Mouse (Mus musculus) hindbrain, embryonic 14.5 days (tissue): ENCODE data around the gene Mxra8. TPM values are rescaled to one million over a fixed set of nuclear protein-coding genes. Genes with fewer than 3 reads are reported as not detected.

ENCODE experiments used
- ATAC-seq: fragments of 200-750 bp; cut with Nextera tagmentation; 2 replicates; pipeline ENCODE4 v1.8.0; 2017; ENCODE audit warnings: moderate number of reproducible peaks, mild to moderate bottlenecking, moderate TSS enrichment, moderate library complexity; ENCODE audit not compliant: low FRiP score
- DNase-seq: peaks from one replicate; pipeline ENCODE4 v3.0.0-alpha.2; 2015; ENCODE audit warnings: low spot score
- H3K27ac ChIP-seq: fragments of 300-500 bp; sonication (generic); 2 replicates; pipeline ENCODE4 v1.5.1; 2014; ENCODE audit warnings: mild to moderate bottlenecking, moderate library complexity
- H3K27me3 ChIP-seq: fragments of 300-500 bp; sonication (generic); 2 replicates; pipeline ENCODE4 v1.6.1; 2014; ENCODE audit warnings: mild to moderate bottlenecking, low read length, mixed read lengths; ENCODE audit not compliant: control insufficient read depth, insufficient read depth
- H3K36me3 ChIP-seq: fragments of 300-500 bp; sonication (generic); replicated peaks from 2 replicates; pipeline ENCODE4 v1.6.1; 2014; ENCODE audit not compliant: control insufficient read depth, insufficient read depth
- H3K4me1 ChIP-seq: fragments of 300-500 bp; sonication (generic); replicated peaks from 2 replicates; pipeline ENCODE4 v1.6.1; 2014; ENCODE audit warnings: antibody characterized with exemption, low read length, mixed read lengths; ENCODE audit not compliant: control insufficient read depth, insufficient read depth
- H3K4me2 ChIP-seq: fragments of 300-500 bp; sonication (generic); replicated peaks from 2 replicates; pipeline ENCODE4 v1.6.1; 2014; ENCODE audit warnings: mild to moderate bottlenecking, moderate library complexity
- H3K4me3 ChIP-seq: fragments of 300-500 bp; sonication (generic); replicated peaks from 2 replicates; pipeline ENCODE4 v1.5.1; 2014; ENCODE audit warnings: mild to moderate bottlenecking, low read length
- H3K9ac ChIP-seq: fragments of 300-500 bp; sonication (generic); 2 replicates; pipeline ENCODE4 v1.6.1; 2014
- H3K9me3 ChIP-seq: fragments of 300-500 bp; sonication (generic); 2 replicates; pipeline ENCODE4 v1.6.1; 2016; ENCODE audit warnings: low read length; ENCODE audit not compliant: control insufficient read depth
- WGBS: fragments of 180-500 bp; shearing (Covaris S2); extraction: QIAGEN DNeasy Blood & Tissue Kit; methylation state at CpG from one replicate; pipeline ENCODE4 v1.1.7; 2014; 5-methylcytosine and 5-hydroxymethylcytosine counted together
- polyA plus RNA-seq: library from polyadenylated mRNA; unstranded; fragments of >200 nt; fragmentation: Nextera tagmentation; extraction: Ambion mirVana; gene quantifications from 2 replicates; pipeline ENCODE4 v1.2.1, GENCODE M21; 2014

Mxra8 gene
- polyA plus RNA-seq, 1 experiment from 2014 or later: 25.8 TPM

DNA sequence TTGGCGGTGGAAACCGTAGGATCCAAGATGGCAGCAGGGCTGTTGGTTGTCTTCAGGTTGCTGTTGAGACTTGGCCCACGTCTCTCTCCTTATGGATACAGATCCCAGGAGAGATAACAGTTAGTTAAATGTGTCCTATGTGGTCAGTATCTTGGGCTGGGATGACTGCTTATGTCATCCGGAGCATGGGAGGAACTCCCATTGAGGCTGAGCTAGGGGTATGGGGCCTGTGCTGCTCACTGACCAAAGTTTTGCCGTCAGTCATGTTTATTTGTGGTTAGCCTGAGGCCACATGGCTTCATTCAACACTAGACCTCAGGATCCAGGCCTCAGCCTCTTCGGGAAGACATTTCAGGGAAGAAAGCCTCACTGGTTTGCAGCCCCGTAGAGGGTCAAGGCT lies 31.9 kb downstream of the Mxra8 start:
- WGBS: 95% methylated on average over 7 of the region's 7 CpGs
- no peak overlapping the region for H3K27ac ChIP-seq
- no peak overlapping the region for H3K9ac ChIP-seq
- ATAC-seq (no peak), DNase-seq (no peak)
- H3K4me3 ChIP-seq: no peak overlapping the region
- H3K9me3 ChIP-seq: no peaks in the 10 kb centered on the region
- no peak overlapping the region for H3K4me2 ChIP-seq
- H3K27me3 ChIP-seq: no peaks in the 10 kb centered on the region
- H3K36me3 ChIP-seq: peaks cover 47% of the 10 kb centered on the region
- H3K4me1 ChIP-seq: peaks cover 17% of the 10 kb centered on the region

DNA sequence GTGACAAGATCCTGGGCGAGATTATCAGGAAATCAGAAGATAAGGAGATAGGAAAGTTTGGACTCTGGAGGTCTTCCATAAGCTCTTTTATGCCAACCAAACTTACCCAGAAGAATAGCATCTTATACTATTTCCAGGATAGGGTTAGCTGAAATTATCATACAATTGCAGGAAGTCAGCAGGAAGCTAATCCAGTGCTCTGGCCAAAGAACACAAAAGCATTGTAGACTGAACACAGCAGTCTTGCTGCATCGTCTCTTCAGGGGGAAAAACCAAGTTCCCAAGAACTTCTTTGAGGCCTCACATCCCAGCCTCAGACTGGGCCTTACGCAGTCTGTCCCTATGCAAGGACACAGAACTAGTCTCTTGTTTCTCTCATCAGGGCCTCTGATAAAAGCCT lies 44.1 kb downstream of the Mxra8 start:
- H3K36me3 ChIP-seq: peaks cover 48% of the 10 kb centered on the region
- no peaks in the 10 kb centered on the region for H3K9me3 ChIP-seq
- no peak for ATAC-seq

DNA sequence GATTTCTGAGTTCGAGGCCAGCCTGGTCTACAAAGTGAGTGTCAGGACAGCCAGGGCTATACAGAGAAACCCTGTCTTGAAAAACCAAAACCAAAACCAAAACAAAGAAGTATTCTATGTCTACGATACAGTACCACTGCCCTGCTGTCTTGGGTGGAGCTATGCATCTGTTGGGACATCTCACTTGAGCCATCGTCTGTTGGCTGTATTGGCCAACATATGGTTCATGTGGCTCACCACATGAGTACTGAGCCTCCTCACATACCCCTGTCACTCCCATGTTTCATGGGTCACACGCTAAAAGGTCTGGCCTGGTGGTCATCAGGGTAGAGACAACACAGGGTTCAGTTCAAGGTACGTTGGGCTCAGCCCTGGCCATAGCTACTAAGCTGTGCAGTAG lies 46.9 kb downstream of the Mxra8 start:
- WGBS: 95% methylated on average over 5 of the region's 5 CpGs
- H3K9ac ChIP-seq: no peak overlapping the region
- H3K4me2 ChIP-seq: no peak overlapping the region
- H3K27me3 ChIP-seq: no peaks in the 10 kb centered on the region
- no peak for ATAC-seq
- H3K4me3 ChIP-seq: no peak overlapping the region
- H3K9me3 ChIP-seq: no peaks in the 10 kb centered on the region
- H3K27ac ChIP-seq: no peak overlapping the region
- no peak for DNase-seq
- peaks cover 61% of the 10 kb centered on the region for H3K36me3 ChIP-seq
- peaks cover 11% of the 10 kb centered on the region for H3K4me1 ChIP-seq

More for the DNA sequence above, 44.1 kb downstream of the Mxra8 start:
- no peaks in the 10 kb centered on the region for H3K4me1 ChIP-seq
- no peak overlapping the region for H3K9ac ChIP-seq
- WGBS: 85% methylated on average over 3 of the region's 3 CpGs
- DNase-seq: no peak
- no peak overlapping the region for H3K4me2 ChIP-seq
- no peak overlapping the region for H3K4me3 ChIP-seq
- H3K27ac ChIP-seq: no peak overlapping the region
- H3K27me3 ChIP-seq: no peaks in the 10 kb centered on the region

DNA sequence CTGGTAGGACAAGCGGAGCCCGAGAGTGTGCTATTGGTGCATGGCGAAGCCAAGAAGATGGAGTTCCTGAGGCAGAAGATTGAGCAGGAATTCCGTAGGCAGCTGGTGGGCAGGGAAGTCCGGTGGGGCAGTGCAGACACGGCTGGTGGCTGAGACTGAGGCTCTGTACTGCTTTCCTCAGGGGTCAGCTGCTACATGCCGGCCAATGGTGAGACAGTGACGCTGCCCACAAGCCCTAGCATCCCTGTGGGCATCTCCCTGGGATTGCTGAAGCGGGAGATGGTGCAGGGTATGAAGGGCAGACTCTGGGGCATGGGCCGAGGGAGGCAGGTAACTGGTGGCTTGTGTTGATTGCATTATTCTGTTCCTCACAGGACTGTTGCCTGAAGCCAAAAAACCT lies 48.2 kb downstream of the Mxra8 start:
- Histone ChIP-seq H3K4me1 (peaks cover 11% of the 10 kb centered on the region), H3K27ac (no peak overlapping the region), H3K9me3 (no peaks in the 10 kb centered on the region), H3K9ac (no peak overlapping the region), H3K27me3 (no peaks in the 10 kb centered on the region), H3K4me3 (no peak overlapping the region), H3K4me2 (no peak overlapping the region), H3K36me3 (peaks cover 61% of the 10 kb centered on the region)
- ATAC-seq: no peak
- WGBS: 85% methylated on average over 10 of the region's 10 CpGs
- DNase-seq: no peak

DNA sequence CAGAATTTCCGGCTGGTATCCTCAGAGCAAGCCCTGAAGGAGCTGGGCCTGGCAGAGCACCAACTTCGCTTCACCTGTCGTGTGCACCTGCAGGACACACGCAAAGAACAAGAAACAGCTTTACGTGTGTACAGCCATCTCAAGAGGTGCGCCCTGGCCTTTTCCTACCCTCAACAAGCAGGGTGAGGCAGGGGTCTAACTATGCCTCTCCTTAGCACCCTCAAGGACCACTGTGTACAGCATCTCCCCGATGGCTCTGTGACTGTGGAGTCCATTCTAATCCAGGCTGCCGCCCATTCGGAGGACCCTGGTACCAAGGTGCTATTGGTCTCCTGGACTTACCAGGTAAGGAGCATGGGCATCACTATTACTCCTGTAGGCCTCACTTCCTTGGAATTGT lies 48.7 kb downstream of the Mxra8 start:
- no peak for ATAC-seq
- no peaks in the 10 kb centered on the region for H3K9me3 ChIP-seq
- WGBS: 96% methylated on average over 9 of the region's 9 CpGs
- H3K9ac ChIP-seq: no peak overlapping the region
- peaks cover 61% of the 10 kb centered on the region for H3K36me3 ChIP-seq
- H3K27me3 ChIP-seq: no peaks in the 10 kb centered on the region
- DNase-seq: no peak
- no peak overlapping the region for H3K4me3 ChIP-seq
- no peak overlapping the region for H3K27ac ChIP-seq
- H3K4me2 ChIP-seq: no peak overlapping the region
- H3K4me1 ChIP-seq: peaks cover 16% of the 10 kb centered on the region

- WGBS: 84% methylated on average over 5 of the region's 5 CpGs
- no peak overlapping the region for H3K27ac ChIP-seq
- H3K9me3 ChIP-seq: no peaks in the 10 kb centered on the region
- H3K4me2 ChIP-seq: no peak overlapping the region
- peaks cover 27% of the 10 kb centered on the region for H3K4me1 ChIP-seq
- DNase-seq: no peak
- H3K36me3 ChIP-seq: peaks cover 58% of the 10 kb centered on the region
- no peak for ATAC-seq
- H3K9ac ChIP-seq: no peak overlapping the region; the same call in 1 of the 2 replicates
- H3K4me3 ChIP-seq: no peak overlapping the region
- H3K27me3 ChIP-seq: no peaks in the 10 kb centered on the region
Measured at GRCm38 (mm10) chr4:155889316-155889715, 49.8 kb downstream of the Mxra8 start.

DNA sequence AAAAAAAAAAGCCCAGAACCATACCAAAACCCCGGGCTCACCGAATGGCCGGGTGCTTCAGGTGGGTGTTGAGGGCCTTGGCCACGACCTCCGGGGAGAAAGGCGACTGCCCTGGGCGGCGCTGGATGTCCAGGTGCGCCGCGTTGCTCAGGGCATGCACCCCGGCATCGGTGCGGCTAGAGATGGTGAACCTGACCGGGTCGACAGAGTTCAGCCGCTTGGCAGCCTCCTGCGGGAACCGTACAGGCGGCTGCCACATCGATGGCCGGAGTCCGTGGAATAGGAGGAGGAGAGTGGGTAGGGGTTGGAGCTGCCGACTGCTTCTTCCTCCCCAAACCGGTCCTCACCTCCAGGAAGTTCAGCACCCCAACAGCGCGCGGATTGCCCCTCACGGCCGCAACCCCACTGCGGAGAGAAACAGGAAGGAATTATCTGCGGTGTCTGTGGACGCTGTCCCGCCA lies 51.6 kb downstream of the Mxra8 start:
- Histone ChIP-seq H3K36me3 (peaks cover 46% of the 10 kb centered on the region), H3K4me1 (peaks cover 41% of the 10 kb centered on the region), H3K9ac (peak overlapping the region; percentile 92), H3K4me3 (peak overlapping the region; percentile 97), H3K4me2 (peak overlapping the region; percentile 75), H3K27me3 (no peaks in the 10 kb centered on the region), H3K9me3 (no peaks in the 10 kb centered on the region), H3K27ac (peak overlapping the region; percentile 99; the same call in 1 of the 2 replicates)
- DNase-seq (no peak), ATAC-seq (0 out of 2 replicates have a peak, but pooled peaks have one; percentile 0)
- under 1% methylated on average over 34 of the region's 34 CpGs for WGBS

- peak within 1 kb of the TSS; percentile 97 for H3K4me3 ChIP-seq
- ATAC-seq (peak; percentile 86), DNase-seq (peak; percentile 98)
- no peaks in the 10 kb centered on the region for H3K27me3 ChIP-seq
- under 1% methylated on average over 52 of the region's 52 CpGs for WGBS
- peak within 1 kb of the TSS; percentile 99 for H3K27ac ChIP-seq
- peaks cover 41% of the 10 kb centered on the region for H3K4me1 ChIP-seq
- H3K36me3 ChIP-seq: peaks cover 46% of the 10 kb centered on the region
- no peaks in the 10 kb centered on the region for H3K9me3 ChIP-seq
- peak within 1 kb of the TSS; percentile 92 for H3K9ac ChIP-seq
- H3K4me2 ChIP-seq: peak within 1 kb of the TSS; percentile 75
Measured at GRCm38 (mm10) chr4:155891551-155892001, 52.1 kb downstream of the Mxra8 start, which contains the start of the genes Pusl1 and Acap3. Gene Pusl1 (minus strand): TSS chr4:155891781. Gene Acap3 (plus strand): TSS chr4:155891822.

DNA sequence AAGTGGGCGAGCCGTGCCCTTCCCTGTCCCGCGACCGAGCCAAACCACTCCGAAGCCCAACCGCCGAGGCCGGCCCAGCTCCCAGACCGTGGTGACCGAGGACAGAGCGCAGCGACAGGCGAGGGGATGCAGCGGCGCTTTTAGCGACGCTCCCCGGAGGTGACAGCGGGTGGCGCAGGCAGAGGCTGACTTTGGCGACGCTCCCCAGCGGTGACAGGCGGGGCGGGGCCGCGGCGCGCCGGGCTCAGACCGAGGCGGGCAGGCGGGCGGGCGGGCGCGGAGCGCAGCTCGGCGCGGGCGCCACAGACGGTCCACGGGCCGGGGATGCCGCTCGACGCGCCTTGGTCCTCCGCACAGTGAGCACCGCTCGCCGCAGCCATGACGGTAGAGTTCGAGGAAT lies 52.5 kb downstream of the Mxra8 start:
- H3K9me3 ChIP-seq: no peaks in the 10 kb centered on the region
- H3K4me2 ChIP-seq: peak overlapping the region; percentile 75
- H3K9ac ChIP-seq: peak overlapping the region; percentile 92
- H3K36me3 ChIP-seq: peaks cover 46% of the 10 kb centered on the region
- peaks cover 41% of the 10 kb centered on the region for H3K4me1 ChIP-seq
- WGBS: under 1% methylated on average over 56 of the region's 56 CpGs
- no peaks in the 10 kb centered on the region for H3K27me3 ChIP-seq
- ATAC-seq (peak; percentile 91), DNase-seq (peak; percentile 87)
- peak overlapping the region; percentile 99 for H3K27ac ChIP-seq
- H3K4me3 ChIP-seq: peak overlapping the region; percentile 97
